Mouse (Mus musculus) forebrain, embryonic 10.5 days (tissue): ENCODE data around the gene Pla2g10. TPM values are rescaled to one million over a fixed set of nuclear protein-coding genes. Genes with fewer than 3 reads are reported as not detected.
"Not testable (repeated sequence)": the region's sequence is repeated elsewhere in the genome, so short reads cannot be mapped to it uniquely, and the experiment has no call there.

Experiments used
- DNase-seq: peaks from one replicate; pipeline ENCODE4 v3.0.0-alpha.2; 2017; ENCODE audit warnings: low spot score; ENCODE audit errors: extremely low spot score
- H3K27ac ChIP-seq: fragments of 300-500 bp; sonication (generic); 2 replicates; pipeline ENCODE4 v1.5.1; 2016; ENCODE audit warnings: mild to moderate bottlenecking
- H3K27me3 ChIP-seq: fragments of 300-500 bp; sonication (generic); 2 replicates; pipeline ENCODE4 v1.6.1; 2016; ENCODE audit warnings: mild to moderate bottlenecking; ENCODE audit not compliant: poor library complexity, severe bottlenecking
- H3K36me3 ChIP-seq: fragments of 300-500 bp; sonication (generic); replicated peaks from 2 replicates; pipeline ENCODE4 v1.6.1; 2016; ENCODE audit warnings: mild to moderate bottlenecking, moderate library complexity
- H3K4me1 ChIP-seq: fragments of 300-500 bp; sonication (generic); 2 replicates; pipeline ENCODE4 v1.6.1; 2016
- H3K4me3 ChIP-seq: fragments of 300-500 bp; sonication (generic); 2 replicates; pipeline ENCODE4 v1.5.1; 2016; ENCODE audit warnings: mild to moderate bottlenecking, moderate library complexity
- H3K9me3 ChIP-seq: fragments of 300-500 bp; sonication (generic); 2 replicates; pipeline ENCODE4 v1.6.1; 2016; ENCODE audit warnings: mild to moderate bottlenecking, moderate library complexity
- WGBS: fragments of 180-500 bp; shearing (Covaris S2); methylation state at CpG from one replicate; pipeline ENCODE4 v1.1.7; 2016; 5-methylcytosine and 5-hydroxymethylcytosine counted together
- polyA plus RNA-seq: library from polyadenylated mRNA; unstranded; fragments of >200 nt; fragmentation: Nextera tagmentation; extraction: Ambion mirVana; gene quantifications from 2 replicates; pipeline ENCODE4 v1.2.1, GENCODE M21; 2016

Gene Pla2g10
- polyA plus RNA-seq, result 0.44 TPM in 1 of 2 replicates, not detected in the other

DNA sequence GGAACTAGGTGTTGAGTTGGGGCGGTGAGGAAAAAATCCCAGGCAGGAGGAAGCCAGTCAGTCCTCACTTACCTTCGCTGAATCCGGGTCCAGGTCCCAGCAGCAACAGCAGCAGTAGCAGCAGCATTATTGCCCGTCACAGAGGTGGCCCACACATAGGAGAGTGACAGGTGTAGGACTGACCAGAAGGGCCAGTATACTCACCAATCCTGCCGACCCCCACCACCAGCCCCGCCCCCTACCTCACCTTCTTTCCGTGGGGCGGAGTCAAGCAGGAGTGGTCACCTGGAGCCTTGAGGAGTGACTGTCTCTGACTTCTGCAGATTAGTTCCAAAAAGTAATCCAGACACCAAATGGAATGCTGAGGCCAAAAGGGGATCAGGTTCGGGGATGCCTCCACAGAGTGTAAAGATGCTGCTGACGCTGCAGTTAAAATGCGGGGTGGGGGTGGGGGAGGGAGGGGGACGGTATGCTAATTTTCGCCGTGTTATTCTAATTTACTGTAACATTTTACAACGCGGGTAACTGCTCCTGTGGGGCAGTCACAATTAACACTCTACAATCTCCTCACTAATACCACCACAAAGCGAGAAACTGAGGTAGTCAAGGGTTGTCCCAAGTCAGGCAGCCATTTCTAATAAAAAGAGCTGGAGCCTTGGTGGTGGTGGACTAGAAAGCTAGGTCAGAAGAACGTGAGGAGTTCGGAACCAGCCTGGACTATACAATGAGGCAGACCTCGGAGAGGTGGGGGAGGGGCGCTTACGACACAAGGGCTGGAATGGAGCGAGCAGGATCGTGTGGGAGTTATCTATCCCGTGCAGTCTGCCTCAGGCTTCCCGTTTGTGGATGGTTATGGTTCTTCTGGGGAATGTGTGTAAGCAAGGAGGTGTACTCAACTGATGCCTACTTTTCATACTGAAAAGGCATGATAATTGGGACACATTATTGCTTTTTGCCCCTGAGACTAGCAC is at the start of gene Pla2g10:
Pla2g10 (minus strand) TSS at position 699 of the 971 bp plus-strand sequence.
- H3K27ac ChIP-seq, result no peak within 1 kb of the TSS
- peaks cover 8% of the 10 kb centered on the region for H3K4me1 ChIP-seq
- H3K27me3 ChIP-seq, result peaks cover 17% of the 10 kb centered on the region; the same call in 1 of the 2 replicates
- H3K36me3 ChIP-seq, result no peaks in the 10 kb centered on the region
- 14% methylated on average over 26 of the region's 26 CpGs for WGBS
- H3K9me3 ChIP-seq, result no peaks in the 10 kb centered on the region
- no peak for DNase-seq
- peak within 1 kb of the TSS; percentile 27 for H3K4me3 ChIP-seq

DNA sequence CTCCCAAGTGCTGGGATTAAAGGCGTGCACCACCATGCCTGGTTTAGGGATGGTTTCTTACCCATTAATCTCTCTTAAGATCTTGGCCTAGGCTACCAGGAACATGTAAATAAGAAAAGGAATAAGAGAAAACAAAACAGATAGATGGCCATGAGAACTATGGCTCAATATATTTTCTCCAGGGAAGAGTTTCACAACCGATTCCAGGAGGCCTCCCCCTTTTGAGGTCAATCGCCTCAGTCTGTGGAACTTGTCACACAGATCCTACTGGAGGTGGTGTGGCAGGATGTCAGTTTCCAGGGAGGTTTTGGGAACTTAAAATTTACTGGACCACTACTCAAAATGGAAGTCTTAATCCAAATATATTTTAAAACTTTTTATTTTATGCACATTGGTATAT is 43.9 kb upstream of the Pla2g10 start:
- H3K36me3 ChIP-seq, H3K4me3 ChIP-seq: not testable (repeated sequence)
- 87% methylated on average over 3 of the region's 3 CpGs for WGBS

DNA sequence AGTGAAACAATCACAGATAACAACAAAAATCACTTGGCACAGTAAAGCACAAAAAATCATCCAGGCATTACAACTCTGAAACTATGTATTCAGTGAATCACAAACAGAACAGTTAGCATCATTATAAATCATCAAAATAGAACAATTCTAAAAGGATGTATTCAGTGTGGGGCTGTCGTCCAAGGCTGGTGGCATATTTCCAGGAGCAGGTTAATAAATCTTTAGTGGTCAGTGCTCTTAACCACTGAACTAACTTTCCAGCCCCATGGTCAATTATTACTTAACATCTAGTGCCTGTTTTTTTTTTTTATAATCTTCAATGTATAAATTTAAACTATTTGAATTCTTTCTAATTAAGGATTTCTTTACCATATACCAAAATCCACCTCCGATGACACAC is 43.2 kb upstream of the Pla2g10 start:
- H3K36me3 ChIP-seq, H3K9me3 ChIP-seq, H3K27me3 ChIP-seq, H3K4me3 ChIP-seq, H3K27ac ChIP-seq, H3K4me1 ChIP-seq, DNase-seq: not testable (repeated sequence)
- WGBS, result 94% methylated on average over 2 of the region's 2 CpGs

More for the DNA sequence above, 43.9 kb upstream of the Pla2g10 start:
- not testable (repeated sequence) for H3K4me1 ChIP-seq, DNase-seq, H3K27ac ChIP-seq, H3K27me3 ChIP-seq
- peaks cover 15% of the 10 kb centered on the region; the same call in 1 of the 2 replicates for H3K9me3 ChIP-seq

GRCm38 (mm10) chr16:13772051-13772450 is 41.3 kb upstream of the Pla2g10 start:
- H3K36me3 ChIP-seq, DNase-seq, H3K4me1 ChIP-seq, H3K9me3 ChIP-seq, H3K27me3 ChIP-seq, H3K4me3 ChIP-seq, H3K27ac ChIP-seq: not testable (repeated sequence)
- WGBS, result 87% methylated on average over 5 of the region's 5 CpGs

DNA sequence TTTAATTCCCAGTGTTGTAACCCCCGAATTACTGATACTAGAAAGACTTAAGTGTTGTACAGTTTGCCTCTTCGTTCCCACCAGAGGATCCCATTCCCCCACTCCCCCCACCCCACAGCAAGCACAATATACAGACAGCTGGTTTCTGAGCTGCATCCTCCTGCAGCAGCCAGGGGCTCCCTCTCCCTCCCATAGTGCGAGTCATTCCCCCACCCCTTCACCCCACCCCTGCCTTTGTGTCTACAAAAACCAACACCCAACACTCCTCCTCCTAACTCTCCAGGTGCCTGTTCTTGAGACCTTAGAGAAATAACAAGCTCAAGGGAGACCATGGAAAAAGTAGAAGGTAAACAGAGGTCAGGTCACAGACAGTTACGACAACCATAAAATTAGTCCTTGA is 40.8 kb upstream of the Pla2g10 start:
- not testable (repeated sequence) for H3K27me3 ChIP-seq, H3K4me3 ChIP-seq, DNase-seq, H3K36me3 ChIP-seq, H3K9me3 ChIP-seq, H3K4me1 ChIP-seq, H3K27ac ChIP-seq
- 74% methylated on average over 4 of the region's 4 CpGs for WGBS

GRCm38 (mm10) chr16:13766367-13766766 is 35.6 kb upstream of the Pla2g10 start:
- Histone ChIP-seq H3K27ac (no peak overlapping the region), H3K4me3 (no peak overlapping the region), H3K4me1 (0 out of 2 replicates have a peak, but pooled peaks cover 8% of the 10 kb centered on the region), H3K9me3 (no peaks in the 10 kb centered on the region), H3K36me3 (no peaks in the 10 kb centered on the region), H3K27me3 (no peaks in the 10 kb centered on the region)
- DNase-seq, result no peak

DNA sequence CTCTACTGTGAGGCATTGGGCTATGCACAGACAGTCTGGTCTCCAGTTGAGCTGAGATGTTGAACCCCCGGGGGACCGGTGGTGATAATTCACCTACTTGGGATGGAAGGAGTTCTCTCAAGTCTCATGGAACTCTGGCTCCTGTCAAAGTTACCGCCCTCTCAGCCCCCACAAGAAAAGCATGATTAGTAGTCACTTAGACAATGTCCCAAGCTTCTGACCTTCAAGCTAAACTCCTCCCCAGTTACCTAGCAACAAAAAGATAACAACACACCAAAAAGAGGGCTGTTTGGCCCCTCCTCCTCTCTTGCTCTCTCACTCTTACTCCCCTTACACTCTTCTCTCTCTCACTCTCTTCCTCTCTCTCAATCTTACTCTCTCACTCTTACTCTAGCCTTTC is 33.7 kb upstream of the Pla2g10 start:
- DNase-seq, result no peak
- H3K4me3 ChIP-seq, result no peak overlapping the region
- 83% methylated on average over 3 of the region's 3 CpGs for WGBS
- H3K9me3 ChIP-seq, result no peaks in the 10 kb centered on the region
- no peak overlapping the region for H3K27ac ChIP-seq
- H3K4me1 ChIP-seq, result 0 out of 2 replicates have a peak, but pooled peaks cover 8% of the 10 kb centered on the region
- H3K36me3 ChIP-seq, result no peaks in the 10 kb centered on the region
- H3K27me3 ChIP-seq, result no peaks in the 10 kb centered on the region

GRCm38 (mm10) chr16:13762807-13763206 is 32.0 kb upstream of the Pla2g10 start:
- 80% methylated on average over 1 of the region's 1 CpGs for WGBS
- H3K36me3 ChIP-seq, H3K4me3 ChIP-seq, H3K4me1 ChIP-seq, H3K27ac ChIP-seq, DNase-seq, H3K9me3 ChIP-seq, H3K27me3 ChIP-seq: not testable (repeated sequence)

- no peak for DNase-seq
- no peak overlapping the region for H3K4me3 ChIP-seq
- H3K27ac ChIP-seq, result no peak overlapping the region
- H3K4me1 ChIP-seq, result peaks cover 9% of the 10 kb centered on the region
- H3K9me3 ChIP-seq, result no peaks in the 10 kb centered on the region
- WGBS, result 90% methylated on average over 2 of the region's 2 CpGs
- H3K36me3 ChIP-seq, result no peaks in the 10 kb centered on the region
- H3K27me3 ChIP-seq, result peaks cover 14% of the 10 kb centered on the region
Observed at GRCm38 (mm10) chr16:13757823-13758222, 27.0 kb upstream of the Pla2g10 start.

GRCm38 (mm10) chr16:13754400-13755190 is 23.8 kb upstream of the Pla2g10 start:
- H3K27me3 ChIP-seq, result peaks cover 14% of the 10 kb centered on the region
- H3K36me3 ChIP-seq, result no peaks in the 10 kb centered on the region
- under 1% methylated on average over 65 of the region's 65 CpGs for WGBS
- peak; percentile 96 for DNase-seq
- H3K9me3 ChIP-seq, result no peaks in the 10 kb centered on the region
- H3K4me1 ChIP-seq, result peaks cover 9% of the 10 kb centered on the region
- peak overlapping the region; percentile 61 for H3K4me3 ChIP-seq
- peak overlapping the region; percentile 81 for H3K27ac ChIP-seq

- Histone ChIP-seq H3K27me3 (peaks cover 14% of the 10 kb centered on the region), H3K4me3 (peak overlapping the region; percentile 61), H3K9me3 (no peaks in the 10 kb centered on the region), H3K4me1 (peaks cover 10% of the 10 kb centered on the region), H3K36me3 (no peaks in the 10 kb centered on the region), H3K27ac (0 out of 2 replicates have a peak overlapping the region, but pooled peaks have one; percentile 25)
- DNase-seq, result no peak
- WGBS, result 84% methylated on average over 8 of the region's 8 CpGs
Observed at GRCm38 (mm10) chr16:13753986-13754385, 23.2 kb upstream of the Pla2g10 start.

DNA sequence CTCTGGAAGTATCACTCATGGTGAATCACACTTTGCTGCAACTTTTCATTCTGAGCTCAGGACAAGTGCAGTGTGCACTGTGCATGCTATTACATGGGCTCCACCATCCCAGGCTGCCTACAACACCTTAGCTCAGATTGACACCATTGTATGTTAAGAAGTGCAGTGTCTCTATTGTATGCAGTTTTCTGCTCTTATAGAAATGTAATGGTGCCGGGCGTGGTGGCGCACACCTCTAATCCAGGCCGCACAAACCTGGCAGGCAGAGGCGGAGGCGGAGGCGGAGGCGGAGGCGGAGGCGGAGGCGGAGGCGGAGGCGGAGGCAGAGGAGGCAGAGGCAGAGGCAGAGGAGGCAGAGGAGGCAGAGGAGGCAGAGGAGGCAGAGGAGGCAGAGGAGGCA is 19.8 kb upstream of the Pla2g10 start:
- 95% methylated on average over 13 of the region's 13 CpGs for WGBS
- Histone ChIP-seq H3K27me3 (peaks cover 8% of the 10 kb centered on the region), H3K9me3 (no peaks in the 10 kb centered on the region), H3K4me3 (no peak overlapping the region), H3K27ac (no peak overlapping the region), H3K36me3 (no peaks in the 10 kb centered on the region), H3K4me1 (peaks cover 13% of the 10 kb centered on the region)
- no peak for DNase-seq

- WGBS, result 53% methylated on average over 3 of the region's 3 CpGs
Observed at GRCm38 (mm10) chr16:13749981-13750380, 19.2 kb upstream of the Pla2g10 start.

More at GRCm38 (mm10) chr16:13749981-13750380, 19.2 kb upstream of the Pla2g10 start:
- Histone ChIP-seq H3K27me3 (peaks cover 4% of the 10 kb centered on the region), H3K4me3 (no peak overlapping the region), H3K4me1 (peaks cover 11% of the 10 kb centered on the region), H3K27ac (no peak overlapping the region), H3K36me3 (no peaks in the 10 kb centered on the region), H3K9me3 (no peaks in the 10 kb centered on the region)
- no peak for DNase-seq
